Mouse (Mus musculus): Measurements from ENCODE around the gene Speg. TPM values are rescaled to one million over a fixed set of nuclear protein-coding genes. Genes with fewer than 3 reads are reported as not detected.
A peak's percentile ranks its signal among the peaks of the same experiment; 100 is the strongest.

Gene Speg
- polyA plus RNA-seq, 1 experiment from 2014 or later = 20.8 TPM

GRCm38 (mm10) chr1:75399755-75400492 lies 24.8 kb downstream of the Speg start:
- ATAC-seq (ENCODE audit: low read depth) = peak; percentile 75
- peak overlapping the region; percentile 55 for H3K27ac ChIP-seq (ENCODE audit: low read depth, low read length)
- peak overlapping the region; percentile 35; the same call in 1 of the 2 replicates for H3K4me2 ChIP-seq (ENCODE audit: low read depth, low read length)
- H3K9me3 ChIP-seq (ENCODE audit: control insufficient read depth, low read length) = no peaks in the 10 kb centered on the region
- H3K4me3 ChIP-seq (ENCODE audit: low read depth, low read length) = peak overlapping the region; percentile 10; the same call in 1 of the 2 replicates
- 10% methylated on average over 14 of the region's 15 CpGs for WGBS
- H3K9ac ChIP-seq (replicated peaks; ENCODE audit: low read depth, low read length) = peak overlapping the region; percentile 37; the same call in 1 of the 2 replicates
- peaks cover 22% of the 10 kb centered on the region for H3K4me1 ChIP-seq (ENCODE audit: control insufficient read depth, insufficient read depth, low read length)
- H3K27me3 ChIP-seq (ENCODE audit: control insufficient read depth, insufficient read depth, low read length) = no peaks in the 10 kb centered on the region
- peaks cover 10% of the 10 kb centered on the region; the same call in 1 of the 2 replicates for H3K36me3 ChIP-seq (ENCODE audit: control insufficient read depth, insufficient read depth, low read length)

GRCm38 (mm10) chr1:75400493-75401115 lies 25.5 kb downstream of the Speg start:
- no peak overlapping the region for H3K9ac ChIP-seq (replicated peaks; ENCODE audit: low read depth, low read length)
- peaks cover 11% of the 10 kb centered on the region; the same call in 1 of the 2 replicates for H3K36me3 ChIP-seq (ENCODE audit: control insufficient read depth, insufficient read depth, low read length)
- no peak overlapping the region for H3K4me3 ChIP-seq (ENCODE audit: low read depth, low read length)
- no peaks in the 10 kb centered on the region for H3K9me3 ChIP-seq (ENCODE audit: control insufficient read depth, low read length)
- WGBS = 45% methylated on average over 6 of the region's 6 CpGs
- H3K4me1 ChIP-seq (ENCODE audit: control insufficient read depth, insufficient read depth, low read length) = peaks cover 22% of the 10 kb centered on the region
- H3K27ac ChIP-seq (ENCODE audit: low read depth, low read length) = no peak overlapping the region
- ATAC-seq (ENCODE audit: low read depth) = no peak
- H3K4me2 ChIP-seq (ENCODE audit: low read depth, low read length) = peak overlapping the region; percentile 35; the same call in 1 of the 2 replicates
- no peaks in the 10 kb centered on the region for H3K27me3 ChIP-seq (ENCODE audit: control insufficient read depth, insufficient read depth, low read length)

- Histone ChIP-seq H3K9ac (replicated peaks; ENCODE audit: low read depth, low read length) (no peak overlapping the region), H3K4me3 (ENCODE audit: low read depth, low read length) (no peak overlapping the region), H3K27me3 (ENCODE audit: control insufficient read depth, insufficient read depth, low read length) (no peaks in the 10 kb centered on the region), H3K27ac (ENCODE audit: low read depth, low read length) (no peak overlapping the region), H3K36me3 (ENCODE audit: control insufficient read depth, insufficient read depth, low read length) (peaks cover 12% of the 10 kb centered on the region; the same call in 1 of the 2 replicates), H3K4me2 (ENCODE audit: low read depth, low read length) (no peak overlapping the region), H3K9me3 (ENCODE audit: control insufficient read depth, low read length) (no peaks in the 10 kb centered on the region), H3K4me1 (ENCODE audit: control insufficient read depth, insufficient read depth, low read length) (peaks cover under 1% of the 10 kb centered on the region; the same call in 1 of the 2 replicates)
- no peak for ATAC-seq (ENCODE audit: low read depth)
- WGBS = 92% methylated on average over 3 of the region's 3 CpGs
Observed at GRCm38 (mm10) chr1:75405547-75405946, 30.4 kb downstream of the Speg start.

GRCm38 (mm10) chr1:75406173-75406572 lies 31.1 kb downstream of the Speg start:
- WGBS = 95% methylated on average over 15 of the region's 15 CpGs
- H3K4me2 ChIP-seq (ENCODE audit: low read depth, low read length) = no peak overlapping the region
- no peaks in the 10 kb centered on the region for H3K27me3 ChIP-seq (ENCODE audit: control insufficient read depth, insufficient read depth, low read length)
- no peaks in the 10 kb centered on the region for H3K9me3 ChIP-seq (ENCODE audit: control insufficient read depth, low read length)
- H3K9ac ChIP-seq (replicated peaks; ENCODE audit: low read depth, low read length) = no peak overlapping the region
- no peaks in the 10 kb centered on the region for H3K4me1 ChIP-seq (ENCODE audit: control insufficient read depth, insufficient read depth, low read length)
- H3K27ac ChIP-seq (ENCODE audit: low read depth, low read length) = no peak overlapping the region
- ATAC-seq (ENCODE audit: low read depth) = no peak
- peaks cover 12% of the 10 kb centered on the region; the same call in 1 of the 2 replicates for H3K36me3 ChIP-seq (ENCODE audit: control insufficient read depth, insufficient read depth, low read length)
- no peak overlapping the region for H3K4me3 ChIP-seq (ENCODE audit: low read depth, low read length)

- peaks cover 8% of the 10 kb centered on the region; the same call in 1 of the 2 replicates for H3K36me3 ChIP-seq (ENCODE audit: control insufficient read depth, insufficient read depth, low read length)
- H3K9me3 ChIP-seq (ENCODE audit: control insufficient read depth, low read length) = no peaks in the 10 kb centered on the region
- no peak for ATAC-seq (ENCODE audit: low read depth)
- H3K4me3 ChIP-seq (ENCODE audit: low read depth, low read length) = no peak overlapping the region
- WGBS = 87% methylated on average over 9 of the region's 9 CpGs
- H3K9ac ChIP-seq (replicated peaks; ENCODE audit: low read depth, low read length) = no peak overlapping the region
- H3K4me1 ChIP-seq (ENCODE audit: control insufficient read depth, insufficient read depth, low read length) = no peaks in the 10 kb centered on the region
- no peak overlapping the region for H3K27ac ChIP-seq (ENCODE audit: low read depth, low read length)
- no peaks in the 10 kb centered on the region for H3K27me3 ChIP-seq (ENCODE audit: control insufficient read depth, insufficient read depth, low read length)
- H3K4me2 ChIP-seq (ENCODE audit: low read depth, low read length) = no peak overlapping the region
Observed at GRCm38 (mm10) chr1:75407056-75407455, 32.0 kb downstream of the Speg start.

GRCm38 (mm10) chr1:75408210-75408609 lies 33.1 kb downstream of the Speg start:
- Histone ChIP-seq H3K4me3 (ENCODE audit: low read depth, low read length) (no peak overlapping the region), H3K4me2 (ENCODE audit: low read depth, low read length) (no peak overlapping the region)
- 86% methylated on average over 4 of the region's 4 CpGs for WGBS

GRCm38 (mm10) chr1:75409950-75410349 lies 34.9 kb downstream of the Speg start:
- ATAC-seq (ENCODE audit: low read depth) = no peak
- H3K27me3 ChIP-seq (ENCODE audit: control insufficient read depth, insufficient read depth, low read length) = no peaks in the 10 kb centered on the region
- no peaks in the 10 kb centered on the region for H3K4me1 ChIP-seq (ENCODE audit: control insufficient read depth, insufficient read depth, low read length)
- H3K9me3 ChIP-seq (ENCODE audit: control insufficient read depth, low read length) = no peaks in the 10 kb centered on the region
- H3K4me2 ChIP-seq (ENCODE audit: low read depth, low read length) = no peak overlapping the region
- 91% methylated on average over 7 of the region's 7 CpGs for WGBS
- peaks cover 4% of the 10 kb centered on the region; the same call in 1 of the 2 replicates for H3K36me3 ChIP-seq (ENCODE audit: control insufficient read depth, insufficient read depth, low read length)
- no peak overlapping the region for H3K9ac ChIP-seq (replicated peaks; ENCODE audit: low read depth, low read length)
- no peak overlapping the region for H3K27ac ChIP-seq (ENCODE audit: low read depth, low read length)
- no peak overlapping the region for H3K4me3 ChIP-seq (ENCODE audit: low read depth, low read length)

More at GRCm38 (mm10) chr1:75408210-75408609, 33.1 kb downstream of the Speg start:
- 0 out of 2 replicates have a peak, but pooled peaks cover 2% of the 10 kb centered on the region for H3K36me3 ChIP-seq (ENCODE audit: control insufficient read depth, insufficient read depth, low read length)
- H3K9me3 ChIP-seq (ENCODE audit: control insufficient read depth, low read length) = no peaks in the 10 kb centered on the region
- H3K4me1 ChIP-seq (ENCODE audit: control insufficient read depth, insufficient read depth, low read length) = no peaks in the 10 kb centered on the region
- H3K27ac ChIP-seq (ENCODE audit: low read depth, low read length) = no peak overlapping the region
- no peaks in the 10 kb centered on the region for H3K27me3 ChIP-seq (ENCODE audit: control insufficient read depth, insufficient read depth, low read length)
- no peak overlapping the region for H3K9ac ChIP-seq (replicated peaks; ENCODE audit: low read depth, low read length)
- no peak for ATAC-seq (ENCODE audit: low read depth)

- ATAC-seq (ENCODE audit: low read depth) = no peak
- Histone ChIP-seq H3K4me3 (ENCODE audit: low read depth, low read length) (no peak overlapping the region), H3K4me2 (ENCODE audit: low read depth, low read length) (no peak overlapping the region), H3K27ac (ENCODE audit: low read depth, low read length) (no peak overlapping the region), H3K4me1 (ENCODE audit: control insufficient read depth, insufficient read depth, low read length) (no peaks in the 10 kb centered on the region), H3K27me3 (ENCODE audit: control insufficient read depth, insufficient read depth, low read length) (no peaks in the 10 kb centered on the region), H3K36me3 (ENCODE audit: control insufficient read depth, insufficient read depth, low read length) (peaks cover 4% of the 10 kb centered on the region; the same call in 1 of the 2 replicates), H3K9me3 (ENCODE audit: control insufficient read depth, low read length) (no peaks in the 10 kb centered on the region), H3K9ac (replicated peaks; ENCODE audit: low read depth, low read length) (no peak overlapping the region)
- WGBS = 91% methylated on average over 3 of the region's 3 CpGs
Observed at GRCm38 (mm10) chr1:75412196-75412595, 37.1 kb downstream of the Speg start.

GRCm38 (mm10) chr1:75413749-75414148 lies 38.7 kb downstream of the Speg start:
- Histone ChIP-seq H3K4me3 (ENCODE audit: low read depth, low read length) (no peak overlapping the region), H3K9me3 (ENCODE audit: control insufficient read depth, low read length) (no peaks in the 10 kb centered on the region), H3K4me2 (ENCODE audit: low read depth, low read length) (no peak overlapping the region), H3K27me3 (ENCODE audit: control insufficient read depth, insufficient read depth, low read length) (no peaks in the 10 kb centered on the region), H3K36me3 (ENCODE audit: control insufficient read depth, insufficient read depth, low read length) (peaks cover 4% of the 10 kb centered on the region; the same call in 1 of the 2 replicates), H3K27ac (ENCODE audit: low read depth, low read length) (no peak overlapping the region), H3K4me1 (ENCODE audit: control insufficient read depth, insufficient read depth, low read length) (no peaks in the 10 kb centered on the region), H3K9ac (replicated peaks; ENCODE audit: low read depth, low read length) (no peak overlapping the region)
- ATAC-seq (ENCODE audit: low read depth) = no peak
- 65% methylated on average over 3 of the region's 3 CpGs for WGBS
